Mouse (Mus musculus) bone marrow, adult 2 months (tissue): Measurements from ENCODE around the gene Gm45062.

Experiments
- CTCF ChIP-seq: fragments of 200-500 bp; IDR thresholded peaks from 2 replicates; pipeline ENCODE4 v1.5.1; 2011; ENCODE audit warnings: low read length, control low read depth; ENCODE audit not compliant: control insufficient read depth, insufficient read depth
- POLR2A ChIP-seq: fragments of 200-500 bp; IDR thresholded peaks from 2 replicates; pipeline ENCODE4 v1.6.1; 2011; ENCODE audit warnings: low read depth, mild to moderate bottlenecking, control low read depth, low read length, borderline replicate concordance; ENCODE audit not compliant: control insufficient read depth

- TF ChIP-seq POLR2A = no peak
- no peak for TF ChIP-seq CTCF
Measured at GRCm38 (mm10) chr6:8462447-8462846, 203.2 kb downstream of the Gm45062 start.
